Mouse (Mus musculus) erythroblast, embryonic 14.5 days (primary cell): ENCODE measurements around the gene Ajm1. TPM values are rescaled to one million over a fixed set of nuclear protein-coding genes. Genes with fewer than 3 reads are reported as not detected.

Source experiments
- H3K27me3 ChIP-seq: 2 replicates; pipeline ENCODE4 v1.6.1; 2012; ENCODE audit warnings: inconsistent platforms; ENCODE audit not compliant: control insufficient read depth
- H3K36me3 ChIP-seq: 2 replicates; pipeline ENCODE4 v1.6.1; 2012; ENCODE audit warnings: mild to moderate bottlenecking, inconsistent platforms; ENCODE audit not compliant: control insufficient read depth
- H3K4me1 ChIP-seq: 2 replicates; pipeline ENCODE4 v1.6.1; 2012; ENCODE audit warnings: inconsistent platforms; ENCODE audit not compliant: control insufficient read depth
- H3K4me3 ChIP-seq: replicated peaks from 2 replicates; pipeline ENCODE3; 2012; ENCODE audit warnings: moderate library complexity, mild to moderate bottlenecking, inconsistent platforms
- H3K9me3 ChIP-seq: 2 replicates; pipeline ENCODE4 v1.6.1; 2012; ENCODE audit warnings: low read length, inconsistent platforms, mixed read lengths; ENCODE audit not compliant: control insufficient read depth
- GATA1 ChIP-seq: IDR thresholded peaks from 2 replicates; pipeline ENCODE4 v1.6.1; 2012; ENCODE audit warnings: low read length, inconsistent platforms, mixed read lengths
- TAL1 ChIP-seq: IDR thresholded peaks from 3 replicates; pipeline ENCODE4 v1.6.1; 2012; ENCODE audit warnings: low read length, inconsistent platforms, mixed read lengths
- polyA plus RNA-seq: library from polyadenylated mRNA; stranded (reverse); fragments of >175 nt; gene quantifications from 2 replicates; pipeline ENCODE4 v1.2.3, GENCODE M21; 2012

Gene Ajm1
- polyA plus RNA-seq, 1 experiment: not detected

GRCm38 (mm10) chr2:25541644-25542367 lies 39.8 kb downstream of the Ajm1 start:
- Histone ChIP-seq H3K27me3 (no peaks in the 10 kb centered on the region), H3K36me3 (peaks cover 62% of the 10 kb centered on the region), H3K4me3 (no peak overlapping the region), H3K4me1 (peaks cover 37% of the 10 kb centered on the region), H3K9me3 (no peaks in the 10 kb centered on the region)
- no peak for TF ChIP-seq GATA1
- no peak for TF ChIP-seq TAL1

DNA sequence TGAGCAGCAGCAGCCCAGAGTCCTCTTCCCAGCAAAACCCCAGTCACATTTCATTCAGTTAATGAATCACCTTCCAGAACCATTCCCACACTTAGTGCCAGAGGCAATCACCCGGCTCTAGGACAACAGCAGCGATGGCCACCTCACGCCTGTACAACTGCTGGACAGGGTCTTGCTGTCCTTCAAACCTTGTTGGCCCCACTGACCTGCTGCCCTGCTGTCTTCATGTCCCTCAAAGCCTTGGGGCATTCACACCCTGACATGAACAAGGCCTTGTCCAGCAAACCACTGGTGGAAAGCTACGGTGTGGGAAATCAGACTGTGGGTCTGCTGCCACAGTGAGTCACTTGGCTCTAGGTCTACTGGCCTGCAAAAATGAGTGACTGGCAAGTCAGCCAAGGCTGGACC lies 41.0 kb downstream of the Ajm1 start:
- Histone ChIP-seq H3K27me3 (no peaks in the 10 kb centered on the region), H3K36me3 (peaks cover 75% of the 10 kb centered on the region)

DNA sequence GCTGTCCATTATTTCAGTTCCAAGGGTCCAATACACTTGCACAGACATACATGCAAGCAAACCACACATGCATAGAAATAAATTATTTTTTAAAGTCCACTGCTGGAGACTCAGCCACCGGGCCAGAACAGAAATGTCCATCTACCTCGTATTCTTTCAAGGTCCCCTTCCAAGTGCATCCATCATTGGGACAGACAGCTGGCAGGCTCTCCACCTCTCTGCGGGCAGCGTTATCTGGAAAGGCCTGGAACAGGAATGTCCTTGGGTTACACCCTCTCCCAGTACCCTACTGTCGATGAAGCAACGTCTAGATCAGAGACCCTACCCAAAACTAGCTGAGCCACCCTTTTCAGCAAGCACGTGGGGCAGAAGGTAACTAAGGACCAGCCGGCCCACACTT lies 45.0 kb downstream of the Ajm1 start:
- H3K4me1 ChIP-seq: peaks cover 14% of the 10 kb centered on the region
- H3K27me3 ChIP-seq: no peaks in the 10 kb centered on the region
- peaks cover 90% of the 10 kb centered on the region for H3K36me3 ChIP-seq
- H3K4me3 ChIP-seq: no peak overlapping the region
- no peaks in the 10 kb centered on the region for H3K9me3 ChIP-seq
- no peak for TF ChIP-seq GATA1
- no peak for TF ChIP-seq TAL1

More for the DNA sequence above, 41.0 kb downstream of the Ajm1 start:
- peaks cover 28% of the 10 kb centered on the region for H3K4me1 ChIP-seq
- TF ChIP-seq GATA1: no peak
- no peak for TF ChIP-seq TAL1
- H3K9me3 ChIP-seq: no peaks in the 10 kb centered on the region
- no peak overlapping the region for H3K4me3 ChIP-seq

DNA sequence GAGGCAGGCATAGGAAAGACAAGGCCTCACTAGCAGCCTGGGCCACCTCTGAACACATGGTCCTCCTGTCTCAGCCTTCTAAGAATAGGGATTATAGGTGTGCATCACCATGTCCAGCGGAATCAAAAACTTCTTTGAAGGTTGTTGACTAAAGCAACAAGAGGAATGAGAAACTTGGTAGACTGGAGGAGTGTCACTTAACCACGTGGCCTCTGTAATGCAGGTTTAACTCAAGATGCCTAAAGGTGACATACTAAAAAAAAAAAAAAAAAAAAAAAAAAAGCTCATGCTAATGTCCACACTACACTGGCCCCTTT lies 46.7 kb downstream of the Ajm1 start:
- TF ChIP-seq TAL1: no peak
- TF ChIP-seq GATA1: no peak
- Histone ChIP-seq H3K27me3 (no peaks in the 10 kb centered on the region), H3K36me3 (peaks cover 97% of the 10 kb centered on the region), H3K9me3 (no peaks in the 10 kb centered on the region), H3K4me1 (peaks cover 13% of the 10 kb centered on the region), H3K4me3 (no peak overlapping the region)

GRCm38 (mm10) chr2:25534178-25534865 lies 47.2 kb downstream of the Ajm1 start:
- Histone ChIP-seq H3K4me1 (peaks cover 11% of the 10 kb centered on the region), H3K36me3 (peaks cover 97% of the 10 kb centered on the region), H3K27me3 (no peaks in the 10 kb centered on the region), H3K9me3 (no peaks in the 10 kb centered on the region), H3K4me3 (no peak overlapping the region)
- TF ChIP-seq GATA1 (no peak), TAL1 (no peak)

GRCm38 (mm10) chr2:25533707-25534106 lies 47.9 kb downstream of the Ajm1 start:
- Histone ChIP-seq H3K4me3 (no peak overlapping the region), H3K9me3 (no peaks in the 10 kb centered on the region), H3K27me3 (no peaks in the 10 kb centered on the region), H3K36me3 (peaks cover 97% of the 10 kb centered on the region), H3K4me1 (peaks cover 11% of the 10 kb centered on the region)
- TF ChIP-seq TAL1 (no peak), GATA1 (no peak)

GRCm38 (mm10) chr2:25526510-25527302 lies 54.9 kb downstream of the Ajm1 start:
- no peaks in the 10 kb centered on the region for H3K27me3 ChIP-seq
- peaks cover 97% of the 10 kb centered on the region for H3K36me3 ChIP-seq
- no peak overlapping the region for H3K4me3 ChIP-seq
- no peaks in the 10 kb centered on the region for H3K9me3 ChIP-seq
- peaks cover 2% of the 10 kb centered on the region; the same call in 1 of the 2 replicates for H3K4me1 ChIP-seq
- TF ChIP-seq TAL1: no peak
- no peak for TF ChIP-seq GATA1

Other genes with a start within 250 kb of the Ajm1 start
- gene Man1b1, start 249.4 kb downstream of the Ajm1 start, polyA plus RNA-seq: 0.86 and 1.3 TPM in 2 replicates
- gene Dpp7, start 225.4 kb downstream of the Ajm1 start, polyA plus RNA-seq: 0.24 and 0.76 TPM in 2 replicates
- 0.04 and 0.17 TPM in 2 replicates for gene Uap1l1, start 216.1 kb downstream of the Ajm1 start, polyA plus RNA-seq
- 10.3 and 12.6 TPM in 2 replicates for gene Sapcd2, start 209.4 kb downstream of the Ajm1 start, polyA plus RNA-seq
- gene Entpd2, start 185.9 kb downstream of the Ajm1 start, polyA plus RNA-seq: not detected in 2 replicates
- 0.19 TPM in 1 of 2 replicates, not detected in the other for gene Npdc1, start 182.4 kb downstream of the Ajm1 start, polyA plus RNA-seq
- 0.06 TPM in 1 of 2 replicates, not detected in the other for gene Fut7, start 158.5 kb downstream of the Ajm1 start, polyA plus RNA-seq
- 0.09 and 0.11 TPM in 2 replicates for gene Abca2, start 153.1 kb downstream of the Ajm1 start, polyA plus RNA-seq
- not detected in 2 replicates for gene Clic3, start 124.9 kb downstream of the Ajm1 start, polyA plus RNA-seq
- 1.0 and 1.1 TPM in 2 replicates for gene Paxx, start 120.7 kb downstream of the Ajm1 start, polyA plus RNA-seq
- not detected in 2 replicates for gene Ptgds, start 111.7 kb downstream of the Ajm1 start, polyA plus RNA-seq
- not detected in 2 replicates for gene Lcn12, start 87.8 kb downstream of the Ajm1 start, polyA plus RNA-seq
- 3.9 and 4.7 TPM in 2 replicates for gene Fbxw5, start 81.0 kb downstream of the Ajm1 start, polyA plus RNA-seq
- not detected in 2 replicates for gene C8g, start 80.0 kb downstream of the Ajm1 start, polyA plus RNA-seq
- 0.84 and 0.95 TPM in 2 replicates for gene Traf2, start 34.8 kb downstream of the Ajm1 start, polyA plus RNA-seq
- 168 and 190 TPM in 2 replicates for gene Edf1, start 23.9 kb downstream of the Ajm1 start, polyA plus RNA-seq
- gene Mamdc4, start 6.9 kb downstream of the Ajm1 start, polyA plus RNA-seq: 0.09 and 0.38 TPM in 2 replicates
- 0.21 and 0.30 TPM in 2 replicates for gene Phpt1, start 6.5 kb downstream of the Ajm1 start, polyA plus RNA-seq
- gene Rabl6, start 26.8 kb upstream of the Ajm1 start, polyA plus RNA-seq: 4.6 and 6.1 TPM in 2 replicates
- gene Ccdc183, start 35.9 kb upstream of the Ajm1 start, polyA plus RNA-seq: not detected in 2 replicates
- gene Tmem141, start 40.2 kb upstream of the Ajm1 start, polyA plus RNA-seq: 0.15 TPM in 1 of 2 replicates, not detected in the other
- 0.80 and 0.94 TPM in 2 replicates for gene Fcna, start 46.3 kb upstream of the Ajm1 start, polyA plus RNA-seq
- not detected in 2 replicates for gene Lcn8, start 71.4 kb upstream of the Ajm1 start, polyA plus RNA-seq
- gene Lcn5, start 76.2 kb upstream of the Ajm1 start, polyA plus RNA-seq: not detected in 2 replicates
- gene Lcn6, start 95.0 kb upstream of the Ajm1 start, polyA plus RNA-seq: not detected in 2 replicates
- not detected in 2 replicates for gene Lcn10, start 101.0 kb upstream of the Ajm1 start, polyA plus RNA-seq
- not detected in 2 replicates for gene Obp2a, start 118.3 kb upstream of the Ajm1 start, polyA plus RNA-seq
- 0.37 and 0.53 TPM in 2 replicates for gene Bmyc, start 125.0 kb upstream of the Ajm1 start, polyA plus RNA-seq
- gene Obp2b, start 155.3 kb upstream of the Ajm1 start, polyA plus RNA-seq: not detected in 2 replicates
- gene Lcn3, start 183.8 kb upstream of the Ajm1 start, polyA plus RNA-seq: not detected in 2 replicates
- not detected in 2 replicates for gene Lcn11, start 195.3 kb upstream of the Ajm1 start, polyA plus RNA-seq
- gene Gm13539, start 200.5 kb upstream of the Ajm1 start, polyA plus RNA-seq: not detected in 2 replicates
- not detected in 2 replicates for gene Glt6d1, start 234.1 kb upstream of the Ajm1 start, polyA plus RNA-seq
- gene Lcn9, start 241.4 kb upstream of the Ajm1 start, polyA plus RNA-seq: not detected in 2 replicates